Comparison of ENCODE assay signal across 33 mouse cellular contexts in the genomic region with DNA sequence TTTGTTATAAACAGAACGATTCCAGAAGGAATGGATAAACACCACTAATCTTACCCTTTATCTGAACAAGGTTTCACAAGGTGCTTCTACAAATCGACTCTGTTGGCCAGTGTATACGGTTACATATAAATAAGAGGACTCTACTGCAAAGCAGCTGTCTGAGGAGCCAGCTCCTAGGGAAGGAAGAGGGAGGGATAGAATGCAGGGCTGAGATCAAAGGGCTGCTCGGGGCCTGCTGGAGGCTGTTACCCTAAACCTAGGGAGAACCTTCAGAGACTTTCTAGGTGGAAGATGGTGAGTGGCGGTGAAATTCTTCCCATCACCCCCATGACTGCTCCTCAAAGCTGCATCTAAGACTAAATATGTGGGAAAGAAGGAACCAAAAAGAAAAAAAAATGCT. TPM values are rescaled to one million over a fixed set of nuclear protein-coding genes. Genes with fewer than 3 reads are reported as not detected.
A peak's percentile ranks its signal among the peaks of the same experiment; 100 is the strongest.
DNase-seq lines count a peak whose midpoint lies in the region; ATAC-seq and TF ChIP-seq lines count a peak whose summit lies in the region.
"Had no signal": no experiment of that assay in that cellular context is flagged by ENCODE, and none has a peak within 500 bp of the region (broad histone marks: within the 10 kb centered on the region; RNA-seq: fewer than 3 reads in every experiment).

No protein-coding gene starts in this region.

- H3K4me1 ChIP-seq in embryonic fibroblast, embryonic 13.5 days (ENCODE audit: control insufficient read depth, insufficient read depth, low read length), result peaks cover 19% of the 10 kb centered on the region
- peaks cover 58% of the 10 kb centered on the region for H3K4me1 ChIP-seq in limb, embryonic 13.5 days
- H3K4me1 ChIP-seq: liver, embryonic 12.5 days had no signal

- H3K27me3 ChIP-seq in limb, embryonic 13.5 days, result no peaks in the 10 kb centered on the region
- H3K27me3 ChIP-seq: CH12.LX; liver, embryonic 12.5 days; megakaryocyte, embryonic 14.5 days had no signal

- 0 out of 2 replicates have a peak, but pooled peaks have one; percentile 29 for ATAC-seq in limb, embryonic 13.5 days (ENCODE audit: low FRiP score, low read depth)
- ATAC-seq: activated CD4-positive, CD25-positive, alpha-beta regulatory T cell, adult 4 months; forebrain, embryonic 16.5 days; inflammation-experienced regulatory T-cells, adult 6 months; liver, embryonic 12.5 days; liver, postnatal 0 days; lung, postnatal 0 days had no signal

- WGBS in limb, embryonic 13.5 days, result 8% methylated on average over 5 of the region's 5 CpGs

- TF ChIP-seq CTCF in embryonic fibroblast, embryonic 13.5 days (IDR thresholded peaks at IDR 0.05; ENCODE audit: borderline replicate concordance, insufficient read depth, low read length), result no peak

- no peaks in the 10 kb centered on the region for H3K9me3 ChIP-seq in limb, embryonic 13.5 days
- H3K9me3 ChIP-seq: forebrain, embryonic 10.5 days; liver, embryonic 12.5 days; megakaryocyte, embryonic 14.5 days had no signal

- no peaks in the 10 kb centered on the region for H3K36me3 ChIP-seq in limb, embryonic 13.5 days
- H3K36me3 ChIP-seq: forebrain, embryonic 10.5 days; liver, embryonic 12.5 days had no signal

- no peak overlapping the region for H3K4me2 ChIP-seq in limb, embryonic 13.5 days (replicated peaks)
- H3K4me2 ChIP-seq: heart, embryonic 11.5 days; hindbrain, embryonic 14.5 days; liver, embryonic 12.5 days had no signal

- H3K4me3 ChIP-seq in embryonic fibroblast, embryonic 13.5 days (ENCODE audit: insufficient read depth, low read length), result no peak overlapping the region
- H3K4me3 ChIP-seq in limb, embryonic 13.5 days, result no peak overlapping the region
- H3K4me3 ChIP-seq: forebrain, embryonic 10.5 days; layer of hippocampus, adult 2 months; liver, embryonic 12.5 days; megakaryocyte, embryonic 14.5 days had no signal

- peak; percentile 58 for DNase-seq in embryo, embryonic 10.5 days (ENCODE audit: low spot score)
- peak; percentile 49 for DNase-seq in embryo, embryonic 11 days
- DNase-seq in gastrocnemius, postnatal 36 days, result no peak
- DNase-seq in lung, adult 18-20 months, result no peak
- no peak for DNase-seq in B cell, adult 2 months
- DNase-seq: adrenal gland, adult 2 months; adrenal gland, postnatal 36 days; cerebellum, adult 18-20 months; cerebellum, postnatal 10 days; gastrocnemius, postnatal 10 days; heart, adult 18-20 months; heart, postnatal 36 days; kidney, adult 11 months; kidney, postnatal 36 days; left cerebral cortex, postnatal 4 days; liver, postnatal 0 days; lung, postnatal 4 days; midbrain, embryonic 14.5 days; spleen, adult 18-20 months; thymus, postnatal 25 days had no signal

- intact Hi-C loops in gastrocnemius, postnatal 36 days (cut with DNase I), result no loop called here

- no peak for TF ChIP-seq POLR2A in embryonic fibroblast, embryonic 13.5 days (IDR thresholded peaks at IDR 0.05; ENCODE audit: low read depth, low read length)

- H3K27ac ChIP-seq in embryonic fibroblast, embryonic 13.5 days (ENCODE audit: insufficient read depth, low read length), result peak overlapping the region; percentile 21; the same call in 1 of the 2 replicates
- no peak overlapping the region for H3K27ac ChIP-seq in limb, embryonic 13.5 days
- H3K27ac ChIP-seq: forebrain, embryonic 10.5 days; hindbrain, embryonic 14.5 days; layer of hippocampus, adult 2 months; liver, embryonic 12.5 days had no signal

- no peak overlapping the region for H3K9ac ChIP-seq in limb, embryonic 13.5 days
- H3K9ac ChIP-seq: hindbrain, embryonic 14.5 days; liver, embryonic 12.5 days; liver, postnatal 0 days had no signal

RNA-seq across cellular contexts. Expression of gene Micu2, which starts 20.9 kb away (rescaled TPM):
- 78.7 and 91.3 TPM in 2 replicates for polyA plus RNA-seq in embryonic fibroblast, embryonic 13.5 days (2011; ENCODE audit: insufficient read length, low read depth, missing spikeins)
- 93.8 and 100.0 TPM in 2 replicates for polyA plus RNA-seq in limb, embryonic 13.5 days (2015; fragmentation: Nextera tagmentation; extraction: Ambion mirVana)
- 10 to 100 TPM; 30.1 to 31.9 TPM for total RNA-seq in gastrocnemius, postnatal 36 days (2021)

Comparison
In these comparisons a context has a peak if more than half of its experiments do, and no peak if none do; other contexts are left out.
1. DNase-seq: peak in embryo, embryonic 10.5 days (single experiment) and embryo, embryonic 11 days (single experiment); none in gastrocnemius, postnatal 36 days (0 of 2), lung, adult 18-20 months (0 of 2) and B cell, adult 2 months (0 of 2).